Mouse (Mus musculus) heart, postnatal 0 days (tissue): ENCODE measurements around the gene Elane. TPM values are rescaled to one million over a fixed set of nuclear protein-coding genes. Genes with fewer than 3 reads are reported as not detected.
A peak's percentile ranks its signal among the peaks of the same experiment; 100 is the strongest.

ENCODE experiments used
- ATAC-seq: fragments of 200-750 bp; cut with Nextera tagmentation; 2 replicates; pipeline ENCODE4 v1.8.0; 2017; ENCODE audit warnings: low read depth, moderate number of reproducible peaks, moderate library complexity; ENCODE audit not compliant: insufficient read depth
- DNase-seq: peaks from one replicate; pipeline ENCODE4 v3.0.0-alpha.2; 2016; ENCODE audit warnings: low spot score
- H3K27ac ChIP-seq: fragments of 300-500 bp; sonication (generic); 2 replicates; pipeline ENCODE4 v1.5.1; 2014; ENCODE audit warnings: low read depth, mild to moderate bottlenecking
- H3K27me3 ChIP-seq: fragments of 300-500 bp; sonication (generic); 2 replicates; pipeline ENCODE4 v1.6.1; 2014; ENCODE audit warnings: low read length, mixed read lengths; ENCODE audit not compliant: control insufficient read depth, insufficient read depth
- H3K36me3 ChIP-seq: fragments of 300-500 bp; sonication (generic); replicated peaks from 2 replicates; pipeline ENCODE4 v1.6.1; 2014; ENCODE audit warnings: low read length, mixed read lengths; ENCODE audit not compliant: control insufficient read depth, insufficient read depth
- H3K4me1 ChIP-seq: fragments of 300-500 bp; sonication (generic); 2 replicates; pipeline ENCODE4 v1.6.1; 2014; ENCODE audit warnings: antibody characterized with exemption; ENCODE audit not compliant: control insufficient read depth, insufficient read depth
- H3K4me2 ChIP-seq: fragments of 300-500 bp; sonication (generic); 2 replicates; pipeline ENCODE4 v1.6.1; 2014; ENCODE audit warnings: low read depth, mild to moderate bottlenecking, low read length, moderate library complexity
- H3K4me3 ChIP-seq: fragments of 300-500 bp; sonication (generic); 2 replicates; pipeline ENCODE4 v1.5.1; 2014; ENCODE audit warnings: low read depth, low read length
- H3K9ac ChIP-seq: fragments of 300-500 bp; sonication (generic); replicated peaks from 2 replicates; pipeline ENCODE4 v1.6.1; 2014; ENCODE audit warnings: low read depth, low read length, mixed read lengths
- H3K9me3 ChIP-seq: fragments of 300-500 bp; sonication (generic); replicated peaks from 2 replicates; pipeline ENCODE4 v1.6.1; 2016; ENCODE audit warnings: low read length; ENCODE audit not compliant: control insufficient read depth
- CTCF ChIP-seq: IDR thresholded peaks from 2 replicates; pipeline ENCODE4 v1.5.1; 2016; ENCODE audit warnings: antibody characterized with exemption, control low read depth, low read depth
- EP300 ChIP-seq: IDR thresholded peaks from 2 replicates; pipeline ENCODE4 v1.6.1; 2016; ENCODE audit warnings: antibody characterized with exemption, low read depth
- WGBS: fragments of 180-500 bp; shearing (Covaris S2); extraction: QIAGEN DNeasy Blood & Tissue Kit; methylation state at CpG from one replicate; pipeline ENCODE4 v1.1.7; 2014; 5-methylcytosine and 5-hydroxymethylcytosine counted together
- polyA plus RNA-seq: library from polyadenylated mRNA; unstranded; fragments of >200 nt; fragmentation: Nextera tagmentation; extraction: Ambion mirVana; gene quantifications from 2 replicates; pipeline ENCODE4 v1.2.1, GENCODE M21; 2015
- total RNA-seq: library from RNA; depleted of rRNA; stranded (reverse); fragments of >200 nt; gene quantifications from 2 replicates; pipeline ENCODE4 v1.2.3, GENCODE M21; 2014; ENCODE audit warnings: low replicate concordance

The Elane gene
- total and polyA plus RNA-seq, 2 experiments from 2014 or later = not detected

DNA sequence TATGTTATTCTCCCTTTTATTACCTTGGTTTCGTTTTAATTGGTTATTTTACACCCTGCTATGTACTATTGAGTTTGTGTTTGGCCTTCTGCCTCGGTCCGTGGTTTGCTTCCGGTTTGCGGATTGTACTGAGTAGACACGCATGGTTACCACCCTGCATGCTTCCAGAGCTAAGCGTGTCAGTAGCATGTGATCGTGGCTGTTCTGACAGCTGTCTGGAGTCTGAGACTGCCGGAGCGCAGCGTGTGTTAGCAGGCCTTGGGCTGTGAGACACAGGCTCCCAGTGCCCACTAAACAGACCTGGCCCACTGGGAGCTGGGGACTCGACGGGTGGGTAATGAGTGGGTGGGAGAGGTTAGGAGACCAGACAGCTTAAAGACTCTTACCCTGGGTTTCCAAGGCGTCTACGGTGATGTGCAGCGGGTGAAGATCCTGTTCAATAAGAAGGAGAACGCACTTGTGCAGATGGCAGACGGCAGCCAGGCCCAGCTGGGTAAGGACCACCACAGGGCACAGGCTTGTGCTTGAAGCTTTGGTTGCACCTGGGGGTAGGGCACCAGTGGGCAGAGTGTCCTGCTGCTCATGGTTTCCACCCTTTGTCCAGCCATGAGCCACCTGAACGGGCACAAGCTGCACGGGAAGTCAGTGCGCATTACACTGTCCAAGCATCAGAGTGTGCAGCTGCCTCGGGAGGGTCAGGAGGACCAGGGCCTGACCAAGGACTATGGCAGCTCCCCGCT lies 23.8 kb upstream of the Elane start:
- no peak overlapping the region for H3K4me2 ChIP-seq
- no peaks in the 10 kb centered on the region for H3K27me3 ChIP-seq
- H3K36me3 ChIP-seq = peaks cover 66% of the 10 kb centered on the region
- WGBS = 89% methylated on average over 23 of the region's 23 CpGs
- no peak for ATAC-seq
- TF ChIP-seq EP300 (no peak), CTCF (no peak)
- H3K9me3 ChIP-seq = no peaks in the 10 kb centered on the region
- DNase-seq = no peak
- H3K4me3 ChIP-seq = no peak overlapping the region
- H3K4me1 ChIP-seq = peaks cover 24% of the 10 kb centered on the region
- H3K9ac ChIP-seq = no peak overlapping the region
- no peak overlapping the region for H3K27ac ChIP-seq

DNA sequence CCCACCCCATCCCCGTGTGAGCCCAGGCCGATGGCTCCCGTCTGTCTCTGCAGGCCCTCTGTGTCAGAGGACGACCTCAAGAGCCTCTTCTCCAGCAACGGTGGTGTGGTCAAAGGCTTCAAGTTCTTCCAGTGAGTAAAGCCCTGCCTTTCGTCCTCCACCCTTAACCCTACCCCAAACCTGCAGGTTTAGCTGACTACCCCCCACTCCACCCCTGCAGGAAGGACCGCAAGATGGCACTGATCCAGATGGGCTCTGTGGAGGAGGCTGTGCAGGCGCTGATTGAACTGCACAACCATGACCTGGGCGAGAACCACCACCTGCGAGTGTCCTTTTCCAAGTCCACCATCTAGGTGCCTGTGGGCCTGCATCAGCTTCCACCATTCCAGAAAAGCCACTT lies 23.1 kb upstream of the Elane start:
- WGBS = 58% methylated on average over 10 of the region's 10 CpGs
- H3K27me3 ChIP-seq = no peaks in the 10 kb centered on the region
- ATAC-seq = no peak
- peaks cover 17% of the 10 kb centered on the region for H3K4me1 ChIP-seq
- H3K4me2 ChIP-seq = no peak overlapping the region
- DNase-seq = no peak
- H3K9me3 ChIP-seq = no peaks in the 10 kb centered on the region
- H3K36me3 ChIP-seq = peaks cover 63% of the 10 kb centered on the region
- TF ChIP-seq EP300 (no peak), CTCF (no peak)
- H3K4me3 ChIP-seq = no peak overlapping the region
- no peak overlapping the region for H3K9ac ChIP-seq
- no peak overlapping the region for H3K27ac ChIP-seq

DNA sequence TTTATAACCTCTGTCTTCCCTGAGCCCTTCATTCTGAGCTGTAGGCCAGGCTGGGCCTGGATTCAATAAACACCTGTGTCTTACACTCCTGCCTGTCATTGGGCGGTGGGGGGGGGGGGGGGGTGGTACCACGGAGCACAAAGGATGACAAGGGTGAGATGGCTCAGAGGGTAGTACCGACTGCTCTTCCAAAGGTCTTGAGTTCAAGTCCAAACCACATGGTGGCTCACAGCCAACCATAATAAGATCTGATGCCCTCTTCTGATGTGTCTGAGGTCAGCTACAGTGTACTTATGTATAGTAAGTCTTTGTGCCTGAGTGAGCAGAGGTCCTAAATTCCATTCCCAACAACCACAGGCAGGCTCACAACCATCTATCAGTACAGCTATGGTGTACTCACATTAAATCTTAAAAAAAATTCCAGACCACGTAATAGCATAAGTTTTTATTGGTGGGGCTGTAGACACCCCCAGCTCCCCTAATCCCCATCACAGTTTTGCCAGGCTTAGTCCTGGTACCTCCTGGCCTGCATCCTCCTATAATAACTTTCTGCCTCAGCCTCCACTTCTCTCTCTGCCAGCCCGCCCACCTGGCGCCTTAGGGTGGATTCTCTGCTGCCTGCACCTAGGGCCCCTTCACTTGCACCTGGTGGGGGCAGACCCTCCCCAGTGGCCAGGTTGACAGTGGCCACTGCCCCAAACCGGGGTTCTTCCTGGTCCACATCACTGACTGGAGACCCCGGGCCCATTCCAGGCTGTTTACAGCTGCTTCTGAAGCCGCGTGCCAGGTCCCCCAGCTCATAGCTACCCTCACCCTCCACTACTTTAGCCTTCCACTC lies 21.5 kb upstream of the Elane start:
- Histone ChIP-seq H3K4me2 (no peak overlapping the region), H3K36me3 (peaks cover 49% of the 10 kb centered on the region), H3K9me3 (no peaks in the 10 kb centered on the region), H3K4me3 (no peak overlapping the region), H3K9ac (no peak overlapping the region), H3K27ac (no peak overlapping the region), H3K27me3 (no peaks in the 10 kb centered on the region), H3K4me1 (peaks cover 2% of the 10 kb centered on the region)
- no peak for TF ChIP-seq EP300
- TF ChIP-seq CTCF = no peak
- DNase-seq = no peak
- 52% methylated on average over 10 of the region's 10 CpGs for WGBS
- ATAC-seq = no peak

DNA sequence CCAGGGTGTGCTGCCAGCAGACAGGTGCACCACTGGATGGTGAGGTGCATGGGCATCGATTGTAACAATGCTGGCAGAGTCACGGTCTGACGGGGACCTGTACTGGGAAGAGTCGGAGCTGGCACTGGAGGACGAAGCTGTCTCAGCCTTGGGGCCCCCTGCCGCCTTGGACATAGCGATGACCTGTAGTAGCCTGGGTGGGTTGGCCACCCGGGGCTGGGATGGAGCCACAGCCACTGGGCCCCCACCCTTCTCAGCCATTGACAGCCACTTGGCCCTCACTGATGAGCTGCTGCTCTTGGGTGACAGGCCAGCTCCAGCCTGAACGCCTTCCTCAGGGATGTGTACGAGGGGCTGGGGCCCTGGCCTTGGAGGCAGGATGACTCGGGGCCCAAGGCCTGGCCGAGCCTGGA lies 20.9 kb upstream of the Elane start:
- Histone ChIP-seq H3K4me3 (no peak overlapping the region), H3K4me1 (no peaks in the 10 kb centered on the region), H3K27me3 (no peaks in the 10 kb centered on the region), H3K4me2 (no peak overlapping the region), H3K27ac (no peak overlapping the region), H3K36me3 (peaks cover 42% of the 10 kb centered on the region), H3K9ac (no peak overlapping the region), H3K9me3 (no peaks in the 10 kb centered on the region)
- WGBS = 42% methylated on average over 12 of the region's 12 CpGs
- TF ChIP-seq EP300 (no peak), CTCF (no peak)
- ATAC-seq (no peak; the same call in 1 of the 2 replicates), DNase-seq (no peak)

DNA sequence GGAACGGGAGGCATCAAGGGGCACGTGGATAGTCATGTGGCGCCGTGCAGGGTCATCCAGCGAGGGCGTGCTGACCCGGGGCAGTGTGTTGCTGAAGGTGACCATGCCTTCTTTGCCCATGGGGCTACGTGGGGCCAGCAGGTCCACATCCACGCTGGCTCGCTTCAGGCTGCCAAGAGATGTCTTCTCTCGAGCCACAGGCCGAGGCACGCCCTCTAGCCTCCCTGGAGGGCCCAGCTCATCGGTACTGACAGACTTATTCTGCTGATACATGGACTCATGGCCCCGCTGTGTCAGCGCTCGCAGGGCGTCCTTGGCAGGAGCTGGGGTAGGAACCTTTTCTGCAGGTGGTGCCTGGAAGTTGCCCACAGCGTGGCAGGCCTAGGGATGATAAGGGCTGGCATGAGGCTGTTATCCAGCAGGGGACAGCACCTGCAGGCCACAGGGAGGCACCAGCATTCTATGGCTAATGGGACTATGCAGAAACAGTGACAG lies 20.2 kb upstream of the Elane start:
- 41% methylated on average over 19 of the region's 19 CpGs for WGBS
- Histone ChIP-seq H3K9ac (no peak overlapping the region), H3K4me1 (no peaks in the 10 kb centered on the region), H3K27me3 (no peaks in the 10 kb centered on the region), H3K36me3 (peaks cover 36% of the 10 kb centered on the region), H3K9me3 (no peaks in the 10 kb centered on the region), H3K4me3 (no peak overlapping the region), H3K27ac (no peak overlapping the region), H3K4me2 (no peak overlapping the region)
- ATAC-seq (peak; percentile 51), DNase-seq (peak; percentile 36)
- TF ChIP-seq CTCF = peak; percentile 49
- no peak for TF ChIP-seq EP300
